Mouse (Mus musculus) ovary, postnatal 36 days (tissue): Measurements from ENCODE around the gene Cdca3.

Source experiments
- DNase-seq: peaks from one replicate; pipeline ENCODE4 v3.0.0; 2022; ENCODE audit warnings: low spot score, mixed read lengths

Gene Cdca3

GRCm38 (mm10) chr6:124865766-124866362 is 36.5 kb downstream of the Cdca3 start:
- no peak for DNase-seq

GRCm38 (mm10) chr6:124866560-124866959 is 37.2 kb downstream of the Cdca3 start:
- DNase-seq: no peak

GRCm38 (mm10) chr6:124874348-124874747 is 45.0 kb downstream of the Cdca3 start:
- no peak for DNase-seq

DNA sequence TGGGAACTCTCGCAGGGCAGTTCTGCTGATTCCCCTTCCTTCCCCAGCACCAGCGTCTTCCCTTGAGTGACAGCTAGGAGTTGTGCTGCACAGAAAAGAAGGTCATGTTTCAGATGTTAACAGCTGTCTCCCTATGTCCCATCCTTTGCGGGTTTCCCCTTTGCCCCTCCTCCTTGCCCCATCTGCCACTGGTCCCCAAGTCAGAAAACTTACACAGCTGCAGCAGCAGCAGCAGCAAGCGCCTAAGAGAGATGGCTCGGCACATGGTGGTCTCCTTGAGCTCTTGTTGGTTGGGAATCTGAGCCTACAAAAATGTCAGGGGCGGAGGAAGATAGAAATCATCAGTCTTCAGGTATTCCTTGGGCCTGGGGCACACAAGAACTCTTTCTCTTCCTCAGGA is 50.0 kb downstream of the Cdca3 start:
- no peak for DNase-seq

DNA sequence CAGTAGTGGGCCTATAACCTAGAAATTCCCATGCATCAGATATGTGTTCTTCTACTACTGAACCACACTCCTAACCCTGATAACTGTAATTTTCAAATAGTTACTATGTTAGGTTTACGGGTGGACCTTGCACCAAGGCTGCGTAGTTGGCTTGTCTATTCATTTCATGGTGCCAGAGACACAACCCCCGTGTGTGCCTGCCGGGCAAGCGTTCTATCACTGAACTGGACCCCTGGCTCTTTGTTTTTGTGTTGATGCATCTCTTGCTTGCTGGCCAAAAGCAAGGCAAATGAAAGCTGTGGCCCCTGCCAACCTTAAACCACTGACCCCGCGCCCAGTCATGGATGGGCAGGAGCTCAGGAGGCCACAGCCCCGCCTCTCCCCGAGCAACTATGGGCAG is 52.5 kb downstream of the Cdca3 start:
- DNase-seq: no peak
